Mouse (Mus musculus): ENCODE measurements at regions not wholly inside any gene's neighbourhood (a gene's known extent, or its start where the extent isn't known, plus 50 kb on each side); places are given as distances from the start of the nearest gene placed in this dataset.

DNA sequence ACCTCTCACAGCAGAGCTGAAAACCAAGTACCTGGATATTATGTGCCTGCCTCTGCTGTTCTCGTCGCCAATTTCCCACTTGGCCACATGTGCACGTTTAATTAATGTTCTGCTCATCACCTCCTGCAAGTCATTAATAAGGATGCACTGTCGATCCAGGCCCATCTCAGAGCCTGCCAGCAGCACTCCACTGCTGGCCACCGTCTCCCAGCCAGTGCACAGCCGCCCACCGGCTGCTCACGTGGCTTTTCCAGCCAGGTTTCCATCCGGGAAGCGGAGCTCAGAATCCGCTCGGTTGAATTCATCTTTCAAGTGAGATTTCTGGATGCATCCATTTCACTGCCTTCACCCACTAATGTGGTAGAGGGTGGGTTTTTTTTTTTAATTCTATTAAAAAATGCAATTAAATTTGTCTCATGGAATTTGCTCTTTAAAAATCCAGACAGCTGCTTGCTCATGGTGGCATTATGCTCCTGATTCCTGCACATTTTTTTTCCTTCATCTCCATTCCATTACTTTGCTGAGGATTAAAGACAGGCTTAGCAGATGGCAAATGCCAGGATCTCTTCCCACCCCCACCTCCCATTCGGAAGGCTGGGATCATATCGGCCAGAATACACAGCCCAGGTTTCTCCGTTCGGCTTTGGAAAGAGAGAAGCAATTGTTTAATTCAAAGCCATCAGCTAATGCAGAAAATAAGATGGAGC, 113.9 kb upstream of the Lmo4 start:
- Histone ChIP-seq H3K9me3 (replicated peaks) (no peaks in the 10 kb centered on the region), H3K9ac (no peak overlapping the region), H3K27ac (no peak overlapping the region), H3K4me2 (no peak overlapping the region), H3K27me3 (replicated peaks) (no peaks in the 10 kb centered on the region), H3K36me3 (no peaks in the 10 kb centered on the region), H3K4me1 (no peaks in the 10 kb centered on the region), H3K4me3 (no peak overlapping the region)
- no peak for ATAC-seq
- WGBS (ENCODE audit: insufficient replicate concordance) = 67% methylated on average over 16 of the region's 16 CpGs

- no peak overlapping the region for H3K4me3 ChIP-seq
- H3K9ac ChIP-seq = no peak overlapping the region
- no peak for ATAC-seq
- no peaks in the 10 kb centered on the region for H3K9me3 ChIP-seq (replicated peaks)
- H3K36me3 ChIP-seq = no peaks in the 10 kb centered on the region
- 73% methylated on average over 5 of the region's 5 CpGs for WGBS (ENCODE audit: insufficient replicate concordance)
- no peak overlapping the region for H3K4me2 ChIP-seq
- H3K27me3 ChIP-seq (replicated peaks) = no peaks in the 10 kb centered on the region
- H3K4me1 ChIP-seq = no peaks in the 10 kb centered on the region
- H3K27ac ChIP-seq = no peak overlapping the region
These were observed 105.7 kb upstream of the Lmo4 start for GRCm38 (mm10) chr3:144310748-144311147.

DNA sequence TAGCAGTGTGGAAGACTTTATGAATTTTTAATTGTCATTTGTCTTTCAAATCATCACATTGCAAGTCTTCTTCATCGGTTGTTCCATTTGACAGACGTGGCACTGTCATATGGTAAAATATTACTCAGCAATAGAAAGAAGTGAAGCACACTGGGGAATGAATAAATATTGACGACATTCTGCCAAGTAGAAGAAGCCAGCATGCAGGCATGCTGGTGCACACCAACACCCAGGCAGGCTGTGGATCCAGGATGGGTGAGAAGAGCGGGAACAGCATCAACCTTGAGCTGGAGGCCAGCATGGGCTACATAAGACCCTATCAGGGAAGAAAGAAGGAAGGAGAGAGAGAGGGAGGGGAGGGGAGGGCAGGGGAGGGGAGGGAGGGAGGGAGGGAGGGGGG, 103.6 kb upstream of the Lmo4 start:
- WGBS (ENCODE audit: insufficient replicate concordance) = 67% methylated on average over 4 of the region's 4 CpGs

GRCm38 (mm10) chr3:144307557-144307956, 102.5 kb upstream of the Lmo4 start:
- H3K9ac ChIP-seq = no peak overlapping the region
- no peaks in the 10 kb centered on the region for H3K36me3 ChIP-seq
- no peaks in the 10 kb centered on the region for H3K4me1 ChIP-seq
- H3K4me2 ChIP-seq = no peak overlapping the region
- 58% methylated on average over 3 of the region's 3 CpGs for WGBS (ENCODE audit: insufficient replicate concordance)
- no peak for ATAC-seq
- no peaks in the 10 kb centered on the region for H3K27me3 ChIP-seq (replicated peaks)
- no peak overlapping the region for H3K27ac ChIP-seq
- no peak overlapping the region for H3K4me3 ChIP-seq
- no peaks in the 10 kb centered on the region for H3K9me3 ChIP-seq (replicated peaks)

More for the DNA sequence above, 103.6 kb upstream of the Lmo4 start:
- H3K4me3 ChIP-seq = no peak overlapping the region
- H3K27me3 ChIP-seq (replicated peaks) = no peaks in the 10 kb centered on the region
- no peaks in the 10 kb centered on the region for H3K36me3 ChIP-seq
- no peak overlapping the region for H3K9ac ChIP-seq
- no peak overlapping the region for H3K27ac ChIP-seq
- ATAC-seq = no peak
- H3K4me2 ChIP-seq = no peak overlapping the region
- no peaks in the 10 kb centered on the region for H3K9me3 ChIP-seq (replicated peaks)
- H3K4me1 ChIP-seq = no peaks in the 10 kb centered on the region

GRCm38 (mm10) chr3:144305456-144305855, 100.4 kb upstream of the Lmo4 start:
- Histone ChIP-seq H3K27me3 (replicated peaks) (no peaks in the 10 kb centered on the region), H3K36me3 (no peaks in the 10 kb centered on the region), H3K4me2 (no peak overlapping the region), H3K4me1 (no peaks in the 10 kb centered on the region), H3K9me3 (replicated peaks) (no peaks in the 10 kb centered on the region), H3K27ac (no peak overlapping the region), H3K9ac (no peak overlapping the region), H3K4me3 (no peak overlapping the region)
- ATAC-seq = no peak
- 71% methylated on average over 4 of the region's 4 CpGs for WGBS (ENCODE audit: insufficient replicate concordance)

DNA sequence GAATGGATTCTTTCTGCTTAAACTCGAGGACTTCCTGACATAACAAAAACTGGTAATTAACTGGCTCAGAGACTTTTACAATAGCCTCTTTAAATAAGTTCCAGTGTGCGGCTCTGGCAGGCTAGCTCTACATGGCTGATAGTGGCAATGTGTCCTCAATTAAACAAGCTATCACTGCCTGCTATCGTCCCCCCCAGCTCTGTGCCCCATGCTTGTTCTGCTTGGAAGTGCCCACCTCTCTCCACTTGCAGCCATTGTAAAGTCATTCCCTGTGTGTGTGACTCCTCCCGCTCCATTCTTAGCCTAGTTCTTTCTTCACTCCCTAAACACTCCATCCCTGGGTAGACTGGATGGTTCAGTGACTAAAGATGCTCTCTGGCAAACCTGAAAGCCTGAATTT, 99.9 kb upstream of the Lmo4 start:
- H3K4me2 ChIP-seq = no peak overlapping the region
- H3K36me3 ChIP-seq = no peaks in the 10 kb centered on the region
- no peaks in the 10 kb centered on the region for H3K27me3 ChIP-seq (replicated peaks)
- 68% methylated on average over 4 of the region's 4 CpGs for WGBS (ENCODE audit: insufficient replicate concordance)
- H3K4me1 ChIP-seq = no peaks in the 10 kb centered on the region
- H3K27ac ChIP-seq = no peak overlapping the region
- no peaks in the 10 kb centered on the region for H3K9me3 ChIP-seq (replicated peaks)
- ATAC-seq = no peak
- H3K4me3 ChIP-seq = no peak overlapping the region
- no peak overlapping the region for H3K9ac ChIP-seq

GRCm38 (mm10) chr3:144302626-144303025, 97.6 kb upstream of the Lmo4 start:
- Histone ChIP-seq H3K4me2 (no peak overlapping the region), H3K4me3 (no peak overlapping the region), H3K9ac (no peak overlapping the region), H3K4me1 (no peaks in the 10 kb centered on the region), H3K36me3 (no peaks in the 10 kb centered on the region), H3K9me3 (replicated peaks) (no peaks in the 10 kb centered on the region), H3K27ac (no peak overlapping the region), H3K27me3 (replicated peaks) (no peaks in the 10 kb centered on the region)
- WGBS (ENCODE audit: insufficient replicate concordance) = 67% methylated on average over 3 of the region's 3 CpGs
- ATAC-seq = no peak

DNA sequence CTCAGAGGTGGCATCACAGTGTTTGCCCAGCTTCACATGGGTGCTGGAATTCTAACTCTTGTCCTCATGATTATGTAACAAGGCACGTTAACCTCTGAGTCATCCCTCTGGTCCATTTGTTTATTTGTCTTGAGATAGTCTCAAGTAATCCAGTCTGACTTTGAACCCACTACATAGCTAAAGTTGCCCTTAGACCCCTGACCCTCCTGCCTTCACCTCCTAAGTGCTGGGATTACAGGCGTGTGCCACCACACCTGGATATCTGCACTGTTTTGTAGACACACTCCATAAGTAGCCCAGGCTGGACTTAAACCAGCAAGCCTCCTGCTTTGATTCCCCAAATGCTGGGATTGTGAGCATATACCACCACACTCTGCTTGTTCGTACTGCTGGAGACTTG, 96.0 kb upstream of the Lmo4 start:
- Histone ChIP-seq H3K4me2 (no peak overlapping the region), H3K4me1 (no peaks in the 10 kb centered on the region), H3K27ac (no peak overlapping the region), H3K4me3 (no peak overlapping the region), H3K36me3 (no peaks in the 10 kb centered on the region), H3K9ac (no peak overlapping the region), H3K27me3 (replicated peaks) (no peaks in the 10 kb centered on the region), H3K9me3 (replicated peaks) (no peaks in the 10 kb centered on the region)
- 67% methylated on average over 3 of the region's 3 CpGs for WGBS (ENCODE audit: insufficient replicate concordance)
- no peak for ATAC-seq

- Histone ChIP-seq H3K27me3 (replicated peaks) (no peaks in the 10 kb centered on the region), H3K9ac (no peak overlapping the region), H3K9me3 (replicated peaks) (no peaks in the 10 kb centered on the region), H3K4me1 (no peaks in the 10 kb centered on the region), H3K27ac (no peak overlapping the region), H3K4me2 (no peak overlapping the region), H3K36me3 (no peaks in the 10 kb centered on the region), H3K4me3 (no peak overlapping the region)
- 68% methylated on average over 5 of the region's 5 CpGs for WGBS (ENCODE audit: insufficient replicate concordance)
- no peak for ATAC-seq
These were observed 94.2 kb upstream of the Lmo4 start for GRCm38 (mm10) chr3:144299239-144299638.

DNA sequence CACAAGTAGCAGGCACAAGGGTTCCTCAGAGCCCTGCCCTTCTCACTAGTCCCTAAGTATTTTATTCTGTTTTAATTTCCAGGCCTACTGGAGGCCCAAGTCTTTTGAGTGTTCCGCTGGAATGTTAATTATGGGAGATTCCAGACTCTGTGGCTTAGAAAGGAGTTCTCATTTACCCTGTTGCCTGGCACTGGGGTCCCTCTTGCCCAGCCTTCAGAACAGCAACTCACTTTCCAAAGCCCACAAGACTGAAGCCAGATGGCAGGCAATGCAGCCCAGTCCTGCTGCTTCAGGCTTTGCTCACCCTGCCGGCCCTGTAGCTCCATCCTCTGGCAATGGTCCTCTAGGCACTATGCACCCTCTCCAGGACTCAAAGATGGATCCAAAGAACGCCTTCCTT, 84.5 kb upstream of the Lmo4 start:
- Histone ChIP-seq H3K27me3 (replicated peaks) (no peaks in the 10 kb centered on the region), H3K4me3 (no peak overlapping the region), H3K4me1 (no peaks in the 10 kb centered on the region), H3K36me3 (no peaks in the 10 kb centered on the region), H3K27ac (no peak overlapping the region), H3K9me3 (replicated peaks) (no peaks in the 10 kb centered on the region), H3K4me2 (no peak overlapping the region), H3K9ac (no peak overlapping the region)
- WGBS (ENCODE audit: insufficient replicate concordance) = 63% methylated on average over 3 of the region's 3 CpGs
- no peak for ATAC-seq

DNA sequence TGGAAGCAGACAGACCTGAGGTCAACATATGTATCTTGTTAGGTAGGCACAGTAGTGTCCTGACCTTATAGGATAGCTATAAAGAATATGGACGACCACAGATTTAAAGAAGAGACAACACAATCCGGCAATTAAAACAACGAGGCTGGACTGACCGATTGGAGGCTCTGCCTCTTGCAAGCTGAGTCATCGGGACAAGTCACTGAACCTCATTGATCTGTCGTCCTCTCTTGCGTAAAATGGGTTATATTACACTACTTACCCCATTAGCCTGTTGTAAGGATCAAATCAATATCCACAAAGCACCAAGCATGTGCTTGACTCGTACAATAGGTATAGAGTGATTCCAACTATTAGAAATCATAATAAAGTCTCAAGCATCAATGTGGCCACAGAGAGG, 81.1 kb upstream of the Lmo4 start:
- Histone ChIP-seq H3K9ac (no peak overlapping the region), H3K36me3 (no peaks in the 10 kb centered on the region), H3K27ac (no peak overlapping the region), H3K4me3 (no peak overlapping the region), H3K27me3 (replicated peaks) (no peaks in the 10 kb centered on the region), H3K4me1 (no peaks in the 10 kb centered on the region), H3K4me2 (no peak overlapping the region), H3K9me3 (replicated peaks) (no peaks in the 10 kb centered on the region)
- ATAC-seq = no peak
- 72% methylated on average over 8 of the region's 8 CpGs for WGBS (ENCODE audit: insufficient replicate concordance)

DNA sequence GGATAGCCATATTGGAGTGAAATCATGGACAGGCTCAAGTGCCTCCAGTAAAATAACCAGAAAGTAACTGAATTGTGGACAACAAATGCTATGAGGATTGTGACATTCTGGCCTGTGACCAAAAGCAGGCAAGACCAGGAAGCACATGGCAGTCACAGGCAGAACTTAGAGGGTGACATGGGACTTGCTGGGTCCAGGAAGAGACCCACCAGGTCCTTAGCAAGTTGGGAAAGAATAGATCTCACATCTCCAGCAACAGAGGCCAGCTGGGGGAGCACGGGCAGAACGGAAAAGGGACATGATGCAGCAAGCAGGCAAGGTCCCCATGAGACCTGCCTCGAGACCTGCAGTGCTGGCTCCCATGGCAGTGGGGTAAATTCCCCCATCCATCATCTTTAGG, 79.3 kb upstream of the Lmo4 start:
- H3K4me1 ChIP-seq = no peaks in the 10 kb centered on the region
- no peak overlapping the region for H3K4me3 ChIP-seq
- H3K4me2 ChIP-seq = no peak overlapping the region
- no peaks in the 10 kb centered on the region for H3K27me3 ChIP-seq (replicated peaks)
- no peaks in the 10 kb centered on the region for H3K36me3 ChIP-seq
- no peak overlapping the region for H3K27ac ChIP-seq
- ATAC-seq = no peak
- H3K9me3 ChIP-seq (replicated peaks) = no peaks in the 10 kb centered on the region
- WGBS (ENCODE audit: insufficient replicate concordance) = 62% methylated on average over 3 of the region's 3 CpGs
- no peak overlapping the region for H3K9ac ChIP-seq

- no peak for ATAC-seq
- H3K4me1 ChIP-seq = no peaks in the 10 kb centered on the region
- no peak overlapping the region for H3K9ac ChIP-seq
- no peak overlapping the region for H3K27ac ChIP-seq
- WGBS (ENCODE audit: insufficient replicate concordance) = 90% methylated on average over 5 of the region's 5 CpGs
- H3K36me3 ChIP-seq = no peaks in the 10 kb centered on the region
- H3K27me3 ChIP-seq (replicated peaks) = no peaks in the 10 kb centered on the region
- H3K4me3 ChIP-seq = no peak overlapping the region
- no peak overlapping the region for H3K4me2 ChIP-seq
- H3K9me3 ChIP-seq (replicated peaks) = no peaks in the 10 kb centered on the region
These were observed 68.1 kb upstream of the Lmo4 start for GRCm38 (mm10) chr3:144273115-144273514.

Data from liver, embryonic 12.5 days (tissue).